ENCODE assay signal across 28 mouse cellular contexts in genomic region chr5:91083016-91083415, GRCm38 (mm10). TPM values are rescaled to one million over a fixed set of nuclear protein-coding genes. Genes with fewer than 3 reads are reported as not detected.
DNase-seq lines count a peak whose midpoint lies in the region; TF ChIP-seq lines count a peak whose summit lies in the region.
"Had no signal": no experiment of that assay in that cellular context is flagged by ENCODE, and none has a peak within 500 bp of the region (broad histone marks: within the 10 kb centered on the region; RNA-seq: fewer than 3 reads in every experiment).

No protein-coding gene starts in this region.

- DNase-seq in frontal cortex, adult 2 months (ENCODE audit: extremely low spot score in 1 of 2, low spot score in 1 of 2), result peak; percentile 8 to 37
- no peak for DNase-seq in frontal cortex, postnatal 10 days (ENCODE audit: low spot score in 2 of 2)
- peak; percentile 26 for DNase-seq in urinary bladder, postnatal 14 days (ENCODE audit: low spot score)
- DNase-seq in urinary bladder, postnatal 4 days (ENCODE audit: low spot score in 2 of 2), result no peak
- peak; percentile 16 for DNase-seq in fat pad, adult 2 months (ENCODE audit: extremely low read depth, low read depth, low spot score)
- DNase-seq in thymus, adult 18-20 months, result no peak
- DNase-seq in heart, adult 11 months, result no peak
- no peak for DNase-seq in gastrocnemius, adult 2 months
- DNase-seq: adrenal gland, postnatal 25 days; cerebellum, adult 8-10 months; gastrocnemius, postnatal 25 days; kidney, adult 18-20 months; kidney, postnatal 10 days; lung, postnatal 36 days; retina, postnatal 1 day; thymus, postnatal 14 days had no signal

- no peak for TF ChIP-seq CTCF in gastrocnemius, adult 2 months (IDR thresholded peaks at IDR 0.05)

- H3K4me3 ChIP-seq in gastrocnemius, adult 2 months, result no peak overlapping the region
- H3K4me3 ChIP-seq: heart, embryonic 12.5 days; layer of hippocampus, adult 2 months; midbrain, embryonic 10.5 days had no signal

- intact Hi-C loops in gastrocnemius, adult 2 months (cut with DNase I), result no loop called here

- H3K27ac ChIP-seq in gastrocnemius, adult 2 months, result no peak overlapping the region
- H3K27ac ChIP-seq: layer of hippocampus, adult 2 months; midbrain, embryonic 10.5 days had no signal

RNA-seq across cellular contexts. Expression of gene Ereg, which starts 8.6 kb away (rescaled TPM):
- not detected in 2 replicates for polyA plus RNA-seq in frontal cortex, adult 2 months (2012; rRNA removed)
- not detected for total RNA-seq in gastrocnemius, adult 2 months (2021)
- total RNA-seq: adrenal gland, postnatal 25 days; common myeloid progenitor, adult 5-6 weeks; gastrocnemius, postnatal 25 days; layer of hippocampus, adult 2 months; left cerebral cortex, postnatal 25 days had no signal
- polyA plus RNA-seq: forebrain, embryonic 16.5 days; hindbrain, embryonic 16.5 days; midbrain, embryonic 10.5 days had no signal

RNA-seq across cellular contexts. Expression of gene Epgn, which starts 55.8 kb away (rescaled TPM):
- 0.04 and 0.08 TPM in 2 replicates for polyA plus RNA-seq in frontal cortex, adult 2 months (2012; rRNA removed)
- total RNA-seq in gastrocnemius, adult 2 months (2021), result under 1 TPM; 0.28 to 0.42 TPM
- total RNA-seq: adrenal gland, postnatal 25 days; common myeloid progenitor, adult 5-6 weeks; liver, adult 2 months; neutrophil, adult 5-6 weeks had no signal
- polyA plus RNA-seq: forebrain, embryonic 16.5 days; heart, embryonic 12.5 days; hindbrain, embryonic 16.5 days; liver, adult 2 months; stomach, embryonic 16.5 days had no signal

RNA-seq across cellular contexts. Expression of gene Areg, which starts 56.4 kb away (rescaled TPM):
- polyA plus RNA-seq in frontal cortex, adult 2 months (2012; rRNA removed), result 0.18 and 0.48 TPM in 2 replicates
- not detected for total RNA-seq in gastrocnemius, adult 2 months (2021)
- total RNA-seq: adrenal gland, postnatal 25 days; common myeloid progenitor, adult 5-6 weeks; gastrocnemius, postnatal 25 days; heart, postnatal 25 days; liver, adult 2 months; neutrophil, adult 5-6 weeks had no signal
- polyA plus RNA-seq: embryonic facial prominence, embryonic 11.5 days; forebrain, embryonic 16.5 days; liver, adult 2 months; midbrain, embryonic 10.5 days had no signal

Comparison
In these comparisons a context has a peak if more than half of its experiments do, and no peak if none do; other contexts are left out.
1. DNase-seq: peak in frontal cortex, adult 2 months (2 of 2), urinary bladder, postnatal 14 days (single experiment) and fat pad, adult 2 months (single experiment); none in frontal cortex, postnatal 10 days (0 of 2), urinary bladder, postnatal 4 days (0 of 2), thymus, adult 18-20 months (0 of 2), heart, adult 11 months (single experiment) and gastrocnemius, adult 2 months (single experiment).